Mouse (Mus musculus): Measurements from ENCODE around the gene Gm20388.

Gene Gm20388

GRCm38 (mm10) chr8:123108953-123109352 lies 3198.3 kb downstream of the Gm20388 start:
- no peak for DNase-seq

- peak; percentile 71 for DNase-seq
Observed at GRCm38 (mm10) chr8:123110649-123111048, 3200.0 kb downstream of the Gm20388 start.

DNA sequence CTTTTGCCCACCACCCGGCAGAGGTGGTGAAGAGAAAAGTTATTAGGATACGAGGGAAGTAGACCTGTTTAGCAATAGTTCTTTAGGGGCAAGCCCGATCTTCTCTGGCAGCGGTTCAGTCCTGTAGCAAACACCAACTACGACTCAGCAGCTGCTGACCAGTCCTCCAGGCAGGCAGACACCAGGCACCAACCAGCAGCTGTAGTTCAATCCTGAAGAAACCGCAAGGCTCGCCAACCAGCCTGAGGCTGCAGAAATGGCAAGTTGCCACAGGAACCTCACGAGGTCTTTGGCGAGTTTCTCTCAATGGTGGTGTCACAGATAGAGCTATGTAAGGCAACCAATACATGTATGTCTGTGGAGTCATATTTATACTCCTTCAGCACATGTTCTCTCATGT lies 3202.3 kb downstream of the Gm20388 start:
- DNase-seq = no peak

DNA sequence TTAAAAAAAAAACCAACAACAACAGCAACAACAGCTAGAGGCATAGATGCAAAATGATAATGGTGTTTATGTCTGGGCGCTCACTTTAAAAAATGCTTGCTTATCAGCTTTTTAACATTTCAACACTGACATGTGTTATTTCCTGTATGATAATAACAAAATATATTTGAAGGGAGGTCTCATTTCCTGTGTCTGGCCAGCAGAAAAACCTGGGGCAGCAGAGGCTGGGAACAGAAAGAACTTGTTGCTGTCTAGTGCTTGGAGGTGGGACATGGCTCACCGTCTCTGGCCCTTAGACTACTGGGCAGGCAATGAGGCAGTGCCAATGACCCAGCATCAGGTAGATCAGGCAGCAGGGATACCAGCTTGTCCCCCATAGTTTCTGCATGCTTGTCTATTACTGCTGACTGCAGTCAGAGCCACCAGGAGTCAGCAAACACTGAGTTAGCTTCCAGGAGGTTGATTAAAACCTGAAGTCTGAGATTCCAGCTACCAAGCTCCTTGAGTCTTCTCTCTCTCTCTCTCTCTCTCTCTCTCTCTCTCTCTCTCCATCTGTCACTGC lies 3203.3 kb downstream of the Gm20388 start:
- no peak for DNase-seq

GRCm38 (mm10) chr8:123114644-123115043 lies 3204.0 kb downstream of the Gm20388 start:
- DNase-seq = no peak

DNA sequence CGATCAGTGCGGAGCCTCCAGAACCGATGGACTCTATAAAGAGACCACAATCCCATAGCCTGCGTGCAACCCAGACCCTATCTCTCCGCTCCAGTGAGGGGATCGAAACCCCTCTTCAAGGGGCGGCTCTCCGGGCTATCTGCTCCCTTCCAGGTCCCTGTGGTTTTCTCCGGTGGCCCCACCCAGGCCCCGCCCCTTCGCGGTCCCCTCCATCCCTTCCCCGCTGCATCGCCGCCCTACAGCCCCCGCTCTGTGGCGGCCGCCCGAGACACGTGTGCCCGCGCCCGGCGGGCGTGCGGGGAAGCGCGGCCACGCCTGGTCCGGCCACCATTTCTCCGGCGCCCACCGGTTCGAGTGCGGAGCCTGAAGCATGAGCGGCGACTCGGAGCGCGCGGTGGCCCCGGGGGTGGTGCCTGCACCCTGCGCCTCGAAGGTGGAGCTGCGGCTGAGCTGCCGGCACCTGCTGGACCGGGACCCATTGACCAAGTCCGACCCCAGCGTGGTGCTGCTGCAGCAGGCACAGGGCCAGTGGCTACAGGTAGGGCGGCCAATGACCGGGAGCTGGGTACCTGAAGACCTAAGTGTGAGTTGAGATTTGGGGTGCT lies 3206.6 kb downstream of the Gm20388 start, which contains the start of gene Cpne7:
Gene Cpne7 (plus strand): TSS at position 248 of the 605 bp plus-strand sequence.
- DNase-seq = peak; percentile 77

DNA sequence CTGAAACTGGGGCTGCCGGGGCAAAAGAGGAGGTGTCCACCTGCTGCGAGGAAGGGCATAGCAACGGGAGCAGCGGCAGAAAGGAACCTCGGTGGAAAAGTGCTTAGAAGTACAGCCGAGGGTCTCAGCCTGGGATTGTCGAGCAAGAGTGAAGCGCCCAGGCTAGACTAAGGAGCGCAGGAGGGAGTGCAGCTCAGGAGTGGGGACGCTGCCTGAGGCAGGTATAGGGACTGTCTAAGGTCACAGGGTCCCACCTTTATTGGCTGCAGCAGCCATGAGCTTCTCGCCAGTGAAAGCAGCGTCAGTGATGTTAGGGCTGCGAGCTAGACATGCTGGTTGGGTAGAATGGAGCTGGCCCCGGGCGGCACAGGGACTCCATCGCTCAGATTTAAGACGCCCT lies 3207.1 kb downstream of the Gm20388 start:
- DNase-seq = no peak

GRCm38 (mm10) chr8:123122059-123122458 lies 3211.4 kb downstream of the Gm20388 start:
- no peak for DNase-seq

DNA sequence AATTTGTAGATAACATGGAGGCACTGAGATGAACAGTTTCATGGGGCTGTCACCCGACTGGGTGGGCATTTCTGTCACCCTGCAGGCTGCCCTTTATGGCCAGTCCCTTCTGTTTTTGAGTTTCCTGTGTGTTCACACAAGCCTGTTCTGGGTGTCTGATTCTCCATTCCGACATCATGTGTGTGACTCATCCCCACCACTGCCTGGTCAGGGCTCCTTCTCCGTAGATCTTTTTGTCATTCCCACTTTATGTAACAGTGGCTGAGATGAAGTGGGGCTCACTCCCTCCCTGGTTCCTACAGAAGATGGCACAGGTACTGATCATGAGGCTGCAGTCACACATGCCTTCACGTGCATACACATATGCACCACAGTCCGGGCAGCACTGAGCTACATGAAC lies 3212.0 kb downstream of the Gm20388 start:
- DNase-seq = no peak

- DNase-seq = peak; percentile 79
Observed at GRCm38 (mm10) chr8:123126193-123126816, 3215.7 kb downstream of the Gm20388 start.

DNA sequence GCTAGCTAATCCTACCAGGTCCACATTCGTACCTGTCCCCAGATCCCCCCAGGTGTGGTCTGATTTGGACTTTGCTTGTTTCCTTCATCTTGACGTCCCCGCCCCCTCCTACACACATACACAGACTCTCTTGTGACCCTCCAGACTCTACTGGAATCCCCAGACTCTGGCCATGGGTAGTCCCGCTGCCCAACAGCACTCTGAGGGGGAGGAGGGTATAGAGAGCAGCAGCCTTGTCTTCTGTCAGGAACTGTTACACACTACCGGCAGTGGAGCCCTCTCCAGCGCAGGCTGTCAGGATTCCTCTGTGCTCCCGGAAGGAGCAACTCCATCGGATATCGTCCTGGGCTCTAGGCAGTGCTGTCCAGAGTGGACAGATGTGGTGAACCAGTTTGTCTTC lies 3220.4 kb downstream of the Gm20388 start:
- no peak for DNase-seq

DNA sequence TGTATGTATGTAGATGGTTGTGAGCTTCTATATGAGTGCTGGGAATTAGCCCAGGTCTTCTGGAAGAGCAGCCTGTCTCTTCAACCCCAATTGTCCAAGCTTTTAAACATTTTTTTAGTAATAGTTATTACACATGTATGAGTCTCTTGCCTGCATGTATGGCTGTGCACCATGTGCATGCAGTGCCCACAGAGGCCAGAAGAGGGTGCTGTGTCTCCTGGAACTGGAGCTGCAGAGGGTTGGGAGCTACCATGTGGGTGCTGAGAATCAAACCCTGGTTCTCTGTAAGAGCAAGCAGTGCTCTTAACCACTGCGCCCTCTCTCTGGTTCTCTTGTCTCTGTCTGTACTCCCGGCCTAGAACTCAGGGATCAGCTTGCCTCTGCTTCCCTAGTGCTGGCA lies 3222.3 kb downstream of the Gm20388 start:
- no peak for DNase-seq

GRCm38 (mm10) chr8:123134149-123134713 lies 3223.6 kb downstream of the Gm20388 start:
- DNase-seq = no peak

DNA sequence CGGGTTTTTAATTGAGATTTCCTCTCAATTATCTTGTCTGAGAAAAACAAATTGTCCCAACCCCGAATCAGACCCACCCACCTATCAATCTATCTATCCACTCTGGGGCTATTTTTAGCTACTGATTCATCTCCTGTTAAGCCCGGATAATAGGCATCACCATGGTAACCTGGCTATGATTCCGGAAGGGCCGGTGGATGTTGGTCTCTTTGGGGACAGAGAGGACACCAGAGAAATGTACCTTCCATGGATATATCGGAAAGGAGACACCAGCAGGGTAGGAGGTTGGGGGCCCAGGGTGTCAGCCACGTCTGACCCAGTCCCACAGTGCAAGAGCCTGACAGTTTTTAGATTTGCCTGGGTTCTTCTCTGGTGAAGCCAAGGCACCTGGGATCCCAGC lies 3224.8 kb downstream of the Gm20388 start:
- DNase-seq = no peak

DNA sequence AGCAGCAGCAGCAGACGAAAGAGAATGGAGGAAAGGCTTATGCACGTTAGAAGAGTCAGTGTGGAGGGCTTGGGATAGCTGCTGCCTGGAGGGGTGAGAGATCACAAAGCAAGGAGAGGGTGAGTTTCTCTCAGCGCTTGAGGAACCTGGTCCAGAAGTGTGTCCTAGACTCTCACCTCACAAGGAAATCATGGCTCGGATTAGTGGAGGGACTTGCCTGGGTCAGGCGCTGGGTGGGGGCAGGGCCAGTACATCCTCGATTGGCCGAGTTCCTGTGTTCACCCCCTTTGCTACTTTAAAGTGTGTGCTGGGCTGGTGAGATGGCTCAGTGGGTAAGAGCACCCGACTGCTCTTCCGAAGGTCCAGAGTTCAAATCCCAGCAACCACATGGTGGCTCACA lies 3225.2 kb downstream of the Gm20388 start:
- DNase-seq = no peak

GRCm38 (mm10) chr8:123136287-123136686 lies 3225.6 kb downstream of the Gm20388 start:
- no peak for DNase-seq

- DNase-seq = peak; percentile 66
Observed at GRCm38 (mm10) chr8:123137645-123138077, 3227.0 kb downstream of the Gm20388 start.

GRCm38 (mm10) chr8:123138741-123139140 lies 3228.1 kb downstream of the Gm20388 start:
- no peak for DNase-seq

DNA sequence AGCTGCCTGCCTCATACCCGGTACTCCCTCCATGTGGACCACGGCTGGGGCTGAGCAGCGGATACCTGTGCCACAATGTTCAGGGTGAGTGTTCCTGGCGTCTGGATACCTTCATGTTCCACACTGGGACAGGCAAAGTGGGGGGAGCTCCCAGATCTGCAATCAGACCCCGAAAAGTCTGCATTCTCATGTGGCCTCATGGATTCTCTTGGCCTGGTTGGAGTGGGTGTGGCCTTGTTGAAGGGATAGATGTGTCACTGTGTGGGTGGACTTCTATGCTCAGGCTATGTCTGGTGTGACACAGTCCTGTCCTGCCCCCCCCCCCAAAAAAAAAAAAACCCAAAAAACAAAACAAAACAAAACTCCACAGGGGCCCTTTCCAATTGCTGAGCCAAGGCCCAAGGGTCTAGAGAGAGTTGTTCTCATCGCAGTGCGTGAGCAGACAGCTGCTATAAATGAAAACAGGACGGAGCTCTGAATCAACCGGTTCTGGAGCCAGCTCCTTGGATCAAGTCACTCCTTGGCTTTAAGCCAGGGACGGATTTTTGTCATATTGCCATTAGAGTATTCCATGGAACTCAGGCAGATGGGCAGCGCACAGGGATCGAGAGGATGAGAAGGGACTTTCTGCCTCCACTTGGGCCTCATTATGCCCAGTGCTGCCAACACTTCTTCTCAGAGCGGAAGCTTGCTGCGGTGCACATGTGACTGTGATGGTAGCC lies 3231.3 kb downstream of the Gm20388 start:
- no peak for DNase-seq

GRCm38 (mm10) chr8:123145279-123145678 lies 3234.6 kb downstream of the Gm20388 start:
- peak; percentile 67 for DNase-seq

- DNase-seq = no peak
Observed at GRCm38 (mm10) chr8:123146390-123146789, 3235.7 kb downstream of the Gm20388 start.

DNA sequence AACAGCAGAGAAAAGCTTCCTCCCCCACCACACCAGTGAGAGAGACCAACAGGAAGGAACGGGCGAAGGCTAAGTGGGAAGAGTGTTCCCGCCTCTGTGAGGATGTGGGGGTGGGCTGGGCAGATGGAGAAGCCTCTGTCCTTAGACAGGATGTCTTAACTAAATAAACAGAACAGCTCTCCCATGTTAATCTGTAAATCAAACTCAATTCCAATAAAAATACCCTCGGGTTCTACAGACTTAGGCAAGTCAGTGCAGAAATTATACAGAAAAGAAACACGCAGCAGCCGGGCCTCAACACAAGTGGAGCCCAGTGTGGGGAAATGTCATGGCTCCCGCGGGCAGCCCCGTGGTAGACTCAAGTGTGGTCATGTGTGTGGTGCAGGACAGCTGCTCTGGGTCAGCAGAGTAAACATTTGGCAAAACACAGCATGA lies 3240.1 kb downstream of the Gm20388 start:
- no peak for DNase-seq

- no peak for DNase-seq
Observed at GRCm38 (mm10) chr8:123155177-123155576, 3244.5 kb downstream of the Gm20388 start.

Data from liver (tissue).